Mouse (Mus musculus) kidney, adult 2 months (tissue): ENCODE measurements at regions not wholly inside any gene's neighbourhood (a gene's known extent, or its start where the extent isn't known, plus 50 kb on each side); places are given as distances from the start of the nearest gene placed in this dataset.

Source experiments
- DNase-seq: peaks from one replicate; pipeline ENCODE4 v3.0.0; 2021
- H3K27ac ChIP-seq: fragments of 200-500 bp; 2 replicates; pipeline ENCODE4 v1.5.1; 2012; ENCODE audit warnings: low read depth, low read length, control low read depth, inconsistent platforms; ENCODE audit not compliant: insufficient read depth
- H3K27me3 ChIP-seq: fragments of 200-500 bp; replicated peaks from 2 replicates; pipeline ENCODE4 v1.6.1; 2012; ENCODE audit warnings: mild to moderate bottlenecking, moderate library complexity, low read length, inconsistent platforms; ENCODE audit not compliant: control insufficient read depth, insufficient read depth
- H3K36me3 ChIP-seq: fragments of 200-500 bp; 2 replicates; pipeline ENCODE4 v1.6.1; 2012; ENCODE audit warnings: mild to moderate bottlenecking, moderate library complexity, low read length, inconsistent platforms; ENCODE audit not compliant: control insufficient read depth, insufficient read depth
- H3K4me1 ChIP-seq: fragments of 200-500 bp; 2 replicates; pipeline ENCODE4 v1.6.1; 2011; ENCODE audit warnings: low read length; ENCODE audit not compliant: control insufficient read depth, insufficient read depth
- H3K4me3 ChIP-seq: fragments of 200-500 bp; 2 replicates; pipeline ENCODE4 v1.5.1; 2011; ENCODE audit warnings: mild to moderate bottlenecking, low read depth, low read length, control low read depth; ENCODE audit not compliant: insufficient read depth
- CTCF ChIP-seq: fragments of 200-500 bp; conservative IDR thresholded peaks from 2 replicates; pipeline ENCODE4 v1.5.1; 2011; ENCODE audit warnings: low read depth, mild to moderate bottlenecking, control low read depth, low read length, moderate library complexity, mixed read lengths; ENCODE audit not compliant: insufficient read depth, insufficient read length
- POLR2A ChIP-seq: fragments of 200-500 bp; IDR thresholded peaks from one replicate; pipeline ENCODE4 v1.6.1; 2011; ENCODE audit warnings: low read depth, low read length, control low read depth
- WGBS: fragments of 180-500 bp; shearing (Covaris S2); methylation state at CpG from one replicate; pipeline ENCODE4 v1.1.7; 2018; 5-methylcytosine and 5-hydroxymethylcytosine counted together

- no peaks in the 10 kb centered on the region for H3K4me1 ChIP-seq
- H3K4me3 ChIP-seq, result no peak overlapping the region
- TF ChIP-seq CTCF (no peak), POLR2A (no peak)
- no peaks in the 10 kb centered on the region for H3K36me3 ChIP-seq
- 21% methylated on average over 1 of the region's 1 CpGs for WGBS
- DNase-seq, result no peak
- H3K27me3 ChIP-seq, result no peaks in the 10 kb centered on the region
- no peak overlapping the region for H3K27ac ChIP-seq
Observed at GRCm38 (mm10) chr16:39512774-39513173, 471.4 kb upstream of the Lsamp start.

- Histone ChIP-seq H3K4me3 (no peak overlapping the region), H3K27ac (no peak overlapping the region), H3K4me1 (no peaks in the 10 kb centered on the region), H3K36me3 (no peaks in the 10 kb centered on the region), H3K27me3 (no peaks in the 10 kb centered on the region)
- no peak for DNase-seq
- TF ChIP-seq POLR2A, result no peak
- no peak for TF ChIP-seq CTCF
- WGBS, result 54% methylated on average over 1 of the region's 1 CpGs
Observed at GRCm38 (mm10) chr16:39513659-39514058, 470.5 kb upstream of the Lsamp start.

- H3K27ac ChIP-seq, result no peak overlapping the region
- no peaks in the 10 kb centered on the region for H3K27me3 ChIP-seq
- TF ChIP-seq POLR2A, result no peak
- TF ChIP-seq CTCF, result no peak
- no peaks in the 10 kb centered on the region for H3K36me3 ChIP-seq
- no peaks in the 10 kb centered on the region for H3K4me1 ChIP-seq
- no peak for DNase-seq
- H3K4me3 ChIP-seq, result no peak overlapping the region
- 62% methylated on average over 3 of the region's 3 CpGs for WGBS
Observed at GRCm38 (mm10) chr16:39531106-39531505, 453.1 kb upstream of the Lsamp start.

GRCm38 (mm10) chr16:39532770-39533169 lies 451.4 kb upstream of the Lsamp start:
- no peaks in the 10 kb centered on the region for H3K27me3 ChIP-seq
- H3K4me3 ChIP-seq, result no peak overlapping the region
- H3K27ac ChIP-seq, result no peak overlapping the region
- 68% methylated on average over 3 of the region's 3 CpGs for WGBS
- TF ChIP-seq POLR2A, result no peak
- no peak for TF ChIP-seq CTCF
- DNase-seq, result no peak
- H3K4me1 ChIP-seq, result no peaks in the 10 kb centered on the region
- no peaks in the 10 kb centered on the region for H3K36me3 ChIP-seq

GRCm38 (mm10) chr16:39533351-39533750 lies 450.8 kb upstream of the Lsamp start:
- Histone ChIP-seq H3K4me1 (no peaks in the 10 kb centered on the region), H3K27ac (no peak overlapping the region), H3K4me3 (no peak overlapping the region), H3K27me3 (no peaks in the 10 kb centered on the region), H3K36me3 (no peaks in the 10 kb centered on the region)
- WGBS, result 87% methylated on average over 6 of the region's 6 CpGs
- no peak for DNase-seq
- no peak for TF ChIP-seq CTCF
- no peak for TF ChIP-seq POLR2A

GRCm38 (mm10) chr16:39553316-39553715 lies 430.8 kb upstream of the Lsamp start:
- no peaks in the 10 kb centered on the region for H3K4me1 ChIP-seq
- peak; percentile 76 for DNase-seq
- no peak overlapping the region for H3K4me3 ChIP-seq
- H3K27me3 ChIP-seq, result no peaks in the 10 kb centered on the region
- WGBS, result 77% methylated on average over 2 of the region's 2 CpGs
- TF ChIP-seq CTCF (no peak), POLR2A (no peak)
- H3K27ac ChIP-seq, result no peak overlapping the region
- H3K36me3 ChIP-seq, result no peaks in the 10 kb centered on the region

- no peaks in the 10 kb centered on the region for H3K4me1 ChIP-seq
- 82% methylated on average over 6 of the region's 6 CpGs for WGBS
- TF ChIP-seq POLR2A (no peak), CTCF (no peak)
- no peak overlapping the region for H3K4me3 ChIP-seq
- DNase-seq, result no peak
- H3K27me3 ChIP-seq, result no peaks in the 10 kb centered on the region
- no peak overlapping the region for H3K27ac ChIP-seq
- H3K36me3 ChIP-seq, result no peaks in the 10 kb centered on the region
Observed at GRCm38 (mm10) chr16:39576620-39577019, 407.5 kb upstream of the Lsamp start.

GRCm38 (mm10) chr16:39579621-39580020 lies 404.5 kb upstream of the Lsamp start:
- no peak overlapping the region for H3K27ac ChIP-seq
- H3K27me3 ChIP-seq, result no peaks in the 10 kb centered on the region
- H3K36me3 ChIP-seq, result no peaks in the 10 kb centered on the region
- DNase-seq, result no peak
- H3K4me3 ChIP-seq, result no peak overlapping the region
- no peak for TF ChIP-seq CTCF
- no peak for TF ChIP-seq POLR2A
- WGBS, result 44% methylated on average over 1 of the region's 1 CpGs
- no peaks in the 10 kb centered on the region for H3K4me1 ChIP-seq
